Mouse (Mus musculus) brain, embryonic 14.5 days (tissue): ENCODE measurements at regions not wholly inside any gene's neighbourhood (a gene's known extent, or its start where the extent isn't known, plus 50 kb on each side); places are given as distances from the start of the nearest gene placed in this dataset.

ENCODE experiments used
- DNase-seq: peaks from one replicate; pipeline ENCODE4 v3.0.0-alpha.2; 2011; ENCODE audit warnings: low read depth
- CTCF ChIP-seq: fragments of 200-500 bp; IDR thresholded peaks from 2 replicates; pipeline ENCODE4 v1.5.1; 2012; ENCODE audit warnings: inconsistent platforms, mild to moderate bottlenecking, moderate library complexity, borderline replicate concordance; ENCODE audit not compliant: insufficient read depth, insufficient read length; ENCODE audit errors: extremely low read depth
- POLR2A ChIP-seq: fragments of 200-500 bp; IDR thresholded peaks from 2 replicates; pipeline ENCODE4 v1.6.1; 2012; ENCODE audit warnings: mild to moderate bottlenecking, inconsistent platforms, borderline replicate concordance; ENCODE audit not compliant: poor library complexity, insufficient read depth, insufficient read length, severe bottlenecking; ENCODE audit errors: extremely low read depth

DNA sequence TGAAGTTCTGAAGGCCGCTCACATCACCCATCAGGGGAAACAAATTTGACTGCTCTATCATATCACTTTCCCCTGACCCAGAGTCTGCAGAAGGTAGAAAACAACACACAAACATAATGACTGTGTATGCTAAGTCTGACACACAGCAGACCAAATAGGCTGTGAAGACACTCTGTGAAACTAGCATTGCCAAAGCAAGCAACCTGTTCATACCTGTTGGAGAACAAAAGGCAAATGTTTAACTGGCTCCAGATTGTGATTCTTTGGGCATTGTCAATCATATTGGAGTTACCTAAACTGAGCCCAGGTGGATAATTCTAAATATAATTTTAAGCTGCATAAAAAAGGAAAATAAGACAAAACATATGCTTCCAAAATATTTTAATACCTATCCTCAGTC is 407.4 kb upstream of the Pik3r1 start:
- no peak for TF ChIP-seq CTCF
- no peak for TF ChIP-seq POLR2A
- DNase-seq: no peak

DNA sequence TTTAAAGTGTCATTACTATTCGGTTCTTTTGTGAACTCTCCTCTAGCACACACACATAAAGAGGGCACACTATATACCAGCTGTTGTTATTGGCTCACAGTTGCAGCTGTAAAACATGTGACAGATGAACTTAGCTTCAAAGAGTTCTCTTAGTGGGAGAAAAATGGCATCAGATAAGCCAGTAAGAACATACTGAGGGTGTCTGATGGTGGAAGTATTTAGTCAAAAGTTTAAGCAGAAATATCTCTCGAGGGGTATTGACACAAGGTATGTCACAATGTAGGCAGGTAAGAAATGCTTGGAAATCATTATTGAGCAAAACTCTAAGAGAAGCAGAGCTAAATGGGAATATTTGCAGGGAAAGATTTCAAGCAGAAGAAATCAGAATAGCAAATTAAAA is 408.4 kb upstream of the Pik3r1 start:
- no peak for DNase-seq
- TF ChIP-seq CTCF (no peak), POLR2A (no peak)

DNA sequence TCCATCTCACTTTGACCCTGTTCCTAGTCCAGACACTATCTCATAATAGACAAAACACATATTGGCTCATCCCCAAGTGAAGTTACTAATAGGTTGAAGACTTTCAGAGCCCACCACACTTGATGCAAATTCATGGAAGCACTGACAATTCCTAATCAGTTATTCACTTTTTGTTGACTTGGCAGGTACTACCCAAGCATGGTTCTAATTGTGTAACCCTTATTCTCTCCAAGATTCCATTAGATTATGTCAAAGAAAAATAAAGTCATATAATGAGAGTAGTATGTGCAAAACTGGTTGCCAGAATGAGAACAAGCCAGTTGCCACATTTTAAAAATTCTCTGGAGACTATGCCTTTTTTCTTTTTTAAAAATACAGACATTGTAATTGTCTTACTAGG is 426.7 kb upstream of the Pik3r1 start:
- no peak for DNase-seq
- TF ChIP-seq CTCF (no peak), POLR2A (no peak)

DNA sequence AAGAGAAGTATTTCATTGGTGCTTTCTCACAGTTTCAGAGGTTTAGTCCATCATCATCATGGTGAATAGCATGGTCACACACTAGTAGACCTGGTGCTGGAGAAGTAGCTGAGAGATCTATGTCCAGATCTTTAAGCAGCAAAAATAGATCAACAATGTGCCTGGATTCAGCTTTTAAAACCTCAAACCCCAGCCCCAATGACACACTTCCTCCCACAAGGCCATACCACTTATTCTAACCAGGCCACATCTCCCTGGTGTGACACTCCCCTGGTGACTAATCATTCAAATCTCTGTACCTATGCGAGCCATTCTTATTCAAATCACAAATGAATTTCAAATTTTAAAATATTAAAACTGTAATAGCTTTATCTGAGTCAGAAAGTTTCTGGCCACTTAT is 434.3 kb upstream of the Pik3r1 start:
- DNase-seq: no peak
- TF ChIP-seq POLR2A (no peak), CTCF (no peak)

DNA sequence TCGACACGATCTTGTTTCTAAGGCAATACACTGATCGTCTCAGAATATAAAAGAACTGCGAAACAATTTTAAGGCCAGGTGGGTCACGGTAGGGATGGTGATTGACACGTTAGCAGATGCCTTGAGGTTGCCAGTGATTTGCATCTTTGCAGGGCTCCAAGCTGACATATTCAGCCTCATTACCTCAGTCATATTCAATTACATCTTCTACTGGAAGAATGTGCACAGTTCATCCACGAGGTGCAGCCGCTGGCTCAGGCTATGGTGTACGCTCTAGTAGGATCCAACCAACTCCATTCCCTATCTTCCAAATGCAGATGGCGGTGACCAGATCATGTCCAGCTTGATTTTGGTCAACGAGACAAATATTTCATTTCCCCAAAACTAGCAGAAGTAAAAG is 450.5 kb upstream of the Pik3r1 start:
- DNase-seq: no peak
- TF ChIP-seq POLR2A: no peak
- no peak for TF ChIP-seq CTCF

DNA sequence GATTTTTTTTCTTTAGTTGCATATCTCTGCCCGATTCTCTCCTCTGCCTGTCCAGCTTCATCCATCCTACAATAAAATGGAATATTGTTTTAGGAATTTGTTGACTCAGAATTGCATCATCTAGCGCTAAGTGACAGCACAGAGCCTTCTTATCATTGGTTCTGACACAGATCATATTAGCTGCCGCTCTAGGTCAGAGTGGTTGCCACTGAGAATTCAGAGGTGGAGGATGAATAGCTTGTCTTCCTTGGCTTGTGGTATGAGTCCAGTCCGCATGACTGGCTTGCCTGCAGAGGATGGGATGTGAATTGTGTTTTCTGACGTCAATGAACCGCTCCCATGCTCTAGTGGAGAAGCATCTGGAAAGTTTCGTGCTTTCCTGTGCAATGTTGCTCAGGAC is 462.3 kb upstream of the Cd180 start:
- TF ChIP-seq POLR2A: no peak
- TF ChIP-seq CTCF: no peak
- DNase-seq: no peak

DNA sequence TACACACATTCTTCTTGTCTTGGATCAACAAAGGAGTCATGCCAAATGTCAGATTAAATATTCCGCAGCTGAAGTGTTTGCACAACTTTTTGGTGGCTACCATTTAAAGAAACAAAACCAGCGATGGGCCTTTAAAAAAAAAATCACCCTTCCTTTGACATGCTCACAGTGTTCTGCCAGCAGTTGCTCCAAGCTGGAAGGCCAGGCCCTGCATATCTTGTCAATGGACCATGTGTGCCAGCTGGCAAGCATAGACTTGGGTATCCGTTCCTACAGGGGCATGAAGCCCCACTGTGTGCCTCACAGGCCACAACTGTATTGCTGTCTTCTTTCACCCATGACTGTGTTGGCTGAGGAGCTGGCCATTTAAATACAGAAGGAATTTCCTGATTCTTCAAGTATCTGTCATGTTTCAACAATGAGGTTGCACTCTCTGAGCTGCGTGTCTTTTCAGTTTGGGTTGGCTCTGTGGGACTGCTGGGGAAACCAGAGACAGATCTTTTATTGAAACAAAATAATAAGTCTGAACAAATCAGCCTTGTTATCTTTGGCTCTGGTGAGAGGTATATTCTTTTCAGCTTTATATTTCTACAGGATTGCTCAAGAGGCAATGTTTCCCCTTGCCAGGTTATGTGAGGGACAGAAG is 460.9 kb upstream of the Cd180 start:
- DNase-seq: peak; percentile 18

DNA sequence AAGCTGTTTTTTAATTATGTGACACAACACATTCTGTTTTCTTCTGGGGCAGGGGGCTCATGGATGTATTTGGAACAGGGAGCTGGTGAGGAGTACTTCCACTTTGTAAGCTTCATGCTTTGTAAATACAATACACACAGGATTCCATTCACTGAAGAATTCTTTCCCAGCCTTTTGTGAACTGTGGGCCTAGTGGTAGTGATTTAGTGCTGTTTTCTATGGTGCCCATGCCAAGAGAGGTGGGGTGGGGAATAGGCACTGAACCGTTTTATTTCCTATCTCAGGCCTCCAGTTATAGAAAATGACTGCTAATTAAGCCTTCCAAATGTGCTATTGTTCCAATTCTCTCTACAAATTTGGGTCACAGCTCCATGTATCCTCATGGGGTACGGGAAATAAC is 442.5 kb upstream of the Cd180 start:
- DNase-seq: peak; percentile 56
- TF ChIP-seq POLR2A (no peak), CTCF (no peak)

More for the DNA sequence above, 460.9 kb upstream of the Cd180 start:
- TF ChIP-seq POLR2A (no peak), CTCF (no peak)

DNA sequence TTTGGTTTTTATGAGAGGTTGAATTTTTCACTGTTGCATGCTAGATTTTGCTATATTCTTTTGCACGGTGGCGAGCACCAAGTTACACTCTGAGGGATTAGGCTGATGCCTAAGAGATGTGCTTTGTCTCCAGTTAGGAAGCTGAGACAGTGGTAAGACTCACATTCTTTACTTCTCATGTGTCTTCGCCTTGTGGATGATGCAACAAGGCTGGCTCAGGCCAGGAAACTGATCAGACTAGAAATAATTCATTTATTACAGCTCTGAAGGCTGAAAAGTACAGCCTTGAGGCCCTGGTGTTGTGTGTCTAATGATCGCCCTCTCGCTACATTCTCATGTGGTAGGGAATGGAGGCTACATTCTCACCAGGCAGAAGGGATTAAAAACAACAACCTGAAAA is 441.6 kb upstream of the Cd180 start:
- DNase-seq: no peak
- TF ChIP-seq CTCF: no peak
- no peak for TF ChIP-seq POLR2A

DNA sequence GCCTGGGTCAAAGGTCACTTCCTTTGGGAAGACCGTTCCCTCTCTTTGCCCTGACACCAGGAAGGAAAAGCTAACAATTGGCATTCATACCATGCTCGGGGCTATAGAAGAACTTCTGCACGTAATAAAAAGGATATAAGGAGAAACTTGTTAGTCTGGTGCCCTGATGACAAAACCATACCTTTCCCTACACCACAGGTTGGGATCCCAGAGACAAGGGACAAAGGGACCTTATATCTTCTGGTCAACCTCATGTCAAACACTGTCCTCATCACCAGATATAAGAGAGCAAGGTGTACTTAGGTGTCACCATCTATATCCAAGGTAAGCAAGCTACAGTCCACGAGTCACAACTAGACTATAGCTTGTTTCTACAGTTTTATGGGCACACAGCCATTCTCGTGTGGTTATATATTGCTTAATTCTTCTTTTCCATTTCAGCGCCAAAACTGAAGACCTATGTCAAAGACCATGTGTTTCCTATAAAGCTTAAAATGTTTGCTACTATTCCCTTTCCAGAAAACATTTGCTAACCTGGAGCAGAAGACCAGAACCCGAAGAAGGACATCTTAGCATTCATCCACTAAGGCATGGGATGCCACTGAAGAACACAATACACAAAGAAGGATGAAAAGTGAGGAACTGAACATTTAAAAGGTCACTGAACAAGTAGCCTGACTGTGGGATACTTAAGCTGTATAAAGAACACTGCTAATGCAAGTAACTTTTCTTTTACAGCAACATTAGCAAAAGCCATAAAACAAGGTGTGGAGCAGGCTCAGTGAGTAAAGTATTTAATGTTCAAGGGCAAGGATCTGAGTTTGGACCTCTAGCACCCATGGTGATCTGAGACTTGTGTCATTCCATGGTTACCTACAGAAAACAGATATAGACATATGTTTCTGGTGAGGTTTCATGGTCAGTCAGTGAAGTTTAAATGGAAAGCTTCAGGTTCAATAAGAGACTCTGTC is 437.7 kb upstream of the Cd180 start:
- TF ChIP-seq CTCF (no peak), POLR2A (no peak)

DNA sequence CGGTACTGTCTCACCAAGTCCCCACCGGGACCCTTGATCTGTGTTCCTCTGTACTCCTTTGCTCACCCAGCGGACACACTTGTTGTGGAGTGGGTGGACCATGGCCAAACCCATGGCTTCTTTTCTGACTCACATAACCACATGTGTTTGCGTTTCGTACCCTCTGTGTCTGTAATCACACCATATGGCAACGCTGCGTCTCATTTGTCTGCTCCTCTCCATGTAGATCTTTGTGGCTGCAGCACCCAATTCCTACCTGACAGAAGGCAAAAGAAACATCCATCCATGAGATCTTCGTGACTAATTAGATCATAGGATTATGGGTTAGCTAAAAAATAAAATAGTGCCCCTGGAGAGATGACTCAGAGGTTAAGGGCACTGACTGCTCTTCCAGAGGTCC is 435.2 kb upstream of the Cd180 start:
- TF ChIP-seq CTCF (no peak), POLR2A (no peak)
- no peak for DNase-seq

More for the DNA sequence above, 437.7 kb upstream of the Cd180 start:
- no peak for DNase-seq
